Comparison of ENCODE assay signal across 13 mouse cellular contexts in genomic region chr15:102016787-102017186, GRCm38 (mm10). TPM values are rescaled to one million over a fixed set of nuclear protein-coding genes. Genes with fewer than 3 reads are reported as not detected.
DNase-seq lines count a peak whose midpoint lies in the region; ATAC-seq and TF ChIP-seq lines count a peak whose summit lies in the region.
"Had no signal": no experiment of that assay in that cellular context is flagged by ENCODE, and none has a peak within 500 bp of the region (broad histone marks: within the 10 kb centered on the region; RNA-seq: fewer than 3 reads in every experiment).

No protein-coding gene starts in this region.

- H3K4me3 ChIP-seq in heart, embryonic 13.5 days: no peak overlapping the region
- H3K4me3 ChIP-seq in ES-E14 (ENCODE audit: insufficient read depth in 1 of 2, low read depth in 1 of 2, low read length in 2 of 2, poor library complexity in 1 of 2, severe bottlenecking in 1 of 2): no peak overlapping the region
- H3K4me3 ChIP-seq in kidney, embryonic 16.5 days (ENCODE audit: low read length): no peak overlapping the region
- no peak overlapping the region for H3K4me3 ChIP-seq in hindbrain, embryonic 11.5 days (ENCODE audit: low read depth, low read length)
- H3K4me3 ChIP-seq: neural tube, embryonic 15.5 days had no signal

- no peak for ATAC-seq in heart, embryonic 13.5 days (ENCODE audit: extremely low read depth, insufficient number of reproducible peaks, low FRiP score, low TSS enrichment)
- ATAC-seq in kidney, embryonic 16.5 days (ENCODE audit: low FRiP score, low TSS enrichment): no peak
- ATAC-seq in hindbrain, embryonic 11.5 days (ENCODE audit: low FRiP score): no peak

- no peaks in the 10 kb centered on the region for H3K27me3 ChIP-seq in heart, embryonic 13.5 days (replicated peaks)
- H3K27me3 ChIP-seq in kidney, embryonic 16.5 days (ENCODE audit: insufficient read depth, low read length): no peaks in the 10 kb centered on the region
- H3K27me3 ChIP-seq in hindbrain, embryonic 11.5 days (ENCODE audit: control insufficient read depth, insufficient read depth, low read length): no peaks in the 10 kb centered on the region

- no peak overlapping the region for H3K4me2 ChIP-seq in heart, embryonic 13.5 days
- no peak overlapping the region for H3K4me2 ChIP-seq in kidney, embryonic 16.5 days (replicated peaks; ENCODE audit: low read depth, low read length)
- H3K4me2 ChIP-seq in hindbrain, embryonic 11.5 days (replicated peaks; ENCODE audit: low read depth, low read length): no peak overlapping the region
- H3K4me2 ChIP-seq: neural tube, embryonic 15.5 days had no signal

- H3K9me3 ChIP-seq in heart, embryonic 13.5 days: no peaks in the 10 kb centered on the region
- H3K9me3 ChIP-seq in ES-E14 (ENCODE audit: control insufficient read depth, insufficient read depth, low read depth, low read length): no peaks in the 10 kb centered on the region
- H3K9me3 ChIP-seq in kidney, embryonic 16.5 days (ENCODE audit: low read length): no peaks in the 10 kb centered on the region
- H3K9me3 ChIP-seq in hindbrain, embryonic 11.5 days (ENCODE audit: control insufficient read depth, low read length): no peaks in the 10 kb centered on the region
- H3K9me3 ChIP-seq: neural tube, embryonic 15.5 days had no signal

- in situ Hi-C loops in ES-E14 (cut with MboI; ENCODE audit: low sequenced_read_pairs in 2 of 2, unreplicated experiment in 2 of 2): loop anchor here in 1 of 2 experiments (25.0 kb wide), 1 partner anchor 921 kb away; the partner anchor contains the start of gene Hoxc12

- DNase-seq in heart, postnatal 14 days: no peak
- DNase-seq in ES-E14 (ENCODE audit: low read depth, low spot score): no peak
- DNase-seq in lung, postnatal 10 days: peak; percentile 67
- DNase-seq in adrenal gland, adult 18-20 months (ENCODE audit: low spot score in 2 of 2): no peak
- DNase-seq in hindbrain, embryonic 11.5 days (ENCODE audit: low spot score): no peak
- no peak for DNase-seq in left cerebral cortex, postnatal 4 days
- DNase-seq: cerebellum, adult 11 months; layer of hippocampus, adult 9-11 months had no signal

- H3K27ac ChIP-seq in heart, embryonic 13.5 days (replicated peaks): peak overlapping the region; percentile 65
- no peak overlapping the region; the same call in 1 of the 2 replicates for H3K27ac ChIP-seq in ES-E14 (ENCODE audit: insufficient read depth, low read depth, low read length, poor library complexity, severe bottlenecking)
- peak overlapping the region; percentile 84 for H3K27ac ChIP-seq in kidney, embryonic 16.5 days (ENCODE audit: low read length)
- no peak overlapping the region for H3K27ac ChIP-seq in hindbrain, embryonic 11.5 days (ENCODE audit: low read depth, low read length)
- H3K27ac ChIP-seq: neural tube, embryonic 15.5 days had no signal

- H3K36me3 ChIP-seq in heart, embryonic 13.5 days: no peaks in the 10 kb centered on the region
- no peaks in the 10 kb centered on the region for H3K36me3 ChIP-seq in ES-E14 (ENCODE audit: control insufficient read depth, insufficient read depth, low read length, poor library complexity, severe bottlenecking)
- no peaks in the 10 kb centered on the region for H3K36me3 ChIP-seq in kidney, embryonic 16.5 days (ENCODE audit: insufficient read depth, low read length)
- no peaks in the 10 kb centered on the region for H3K36me3 ChIP-seq in hindbrain, embryonic 11.5 days (ENCODE audit: control insufficient read depth, insufficient read depth, low read length)
- H3K36me3 ChIP-seq: neural tube, embryonic 15.5 days had no signal

- WGBS in heart, embryonic 13.5 days: 31% methylated on average over 7 of the region's 7 CpGs
- 22% methylated on average over 7 of the region's 7 CpGs for WGBS in kidney, embryonic 16.5 days
- 22% methylated on average over 7 of the region's 7 CpGs for WGBS in hindbrain, embryonic 11.5 days

- H3K4me1 ChIP-seq in heart, embryonic 13.5 days: peaks cover 42% of the 10 kb centered on the region
- H3K4me1 ChIP-seq in ES-E14 (ENCODE audit: control insufficient read depth in 2 of 2, insufficient read depth in 2 of 2, low read length in 2 of 2, poor library complexity in 1 of 2): peaks cover 0 to 34% of the 10 kb centered on the region in 2 experiments; a peak in 2 of 4 replicates
- H3K4me1 ChIP-seq in kidney, embryonic 16.5 days (ENCODE audit: insufficient read depth, low read length): peaks cover 25% of the 10 kb centered on the region; the same call in 1 of the 2 replicates
- H3K4me1 ChIP-seq in hindbrain, embryonic 11.5 days (replicated peaks; ENCODE audit: control insufficient read depth, insufficient read depth, low read length): peaks cover 3% of the 10 kb centered on the region; the same call in 1 of the 2 replicates

- H3K9ac ChIP-seq in heart, embryonic 13.5 days: peak overlapping the region; percentile 51; the same call in 1 of the 2 replicates
- no peak overlapping the region for H3K9ac ChIP-seq in ES-E14 (ENCODE audit: insufficient read depth, low read depth, low read length, poor library complexity, severe bottlenecking)
- H3K9ac ChIP-seq in kidney, embryonic 16.5 days (replicated peaks; ENCODE audit: low read length): 0 out of 2 replicates have a peak overlapping the region, but pooled peaks have one; percentile 10
- H3K9ac ChIP-seq in hindbrain, embryonic 11.5 days (ENCODE audit: low read depth, low read length): no peak overlapping the region
- H3K9ac ChIP-seq: neural tube, embryonic 15.5 days had no signal

- intact Hi-C loops in heart, postnatal 14 days (cut with DNase I): no loop called here
- intact Hi-C loops in left cerebral cortex, postnatal 4 days (cut with DNase I): no loop called here

TF ChIP-seq in ES-E14, 5 proteins besides CTCF, POLR2A, EP300 and RAD21:
- 0 out of 2 replicates have a peak, but pooled peaks have one; percentile 39 for TF ChIP-seq MAFK (IDR thresholded peaks at IDR 0.05; ENCODE audit: insufficient read depth, low read depth, low read length)
- no peak for TF ChIP-seq ZC3H11A (IDR thresholded peaks at IDR 0.05; ENCODE audit: borderline replicate concordance, low read depth, low read length)
- no peak for TF ChIP-seq HCFC1 (IDR thresholded peaks at IDR 0.05; ENCODE audit: borderline replicate concordance, insufficient read depth, low read length)
TF ChIP-seq in ES-E14: peak in this region for 1.

RNA-seq across cellular contexts. Expression of gene Krt18, which starts 11.2 kb away (rescaled TPM):
- polyA plus RNA-seq in heart, embryonic 13.5 days (2015; fragmentation: Nextera tagmentation; extraction: Ambion mirVana): 34.6 and 36.0 TPM in 2 replicates
- total RNA-seq in heart, postnatal 14 days (2021): 10 to 100 TPM in 1 of 2 experiments, 1 to 10 TPM in 1; 4.9 to 10.4 TPM
- 266 and 382 TPM in 2 replicates for total RNA-seq in ES-E14 (2012; rRNA removed)
- polyA plus RNA-seq in kidney, embryonic 16.5 days (2015; fragmentation: Nextera tagmentation; extraction: Ambion mirVana): 216 and 223 TPM in 2 replicates
- 1 to 10 TPM; 1.0 to 1.3 TPM for total RNA-seq in adrenal gland, adult 18-20 months (2021)
- 20.5 and 22.7 TPM in 2 replicates for polyA plus RNA-seq in hindbrain, embryonic 11.5 days (2014; fragmentation: Nextera tagmentation; extraction: Ambion mirVana)
- under 1 TPM; 0.26 to 0.64 TPM for total RNA-seq in left cerebral cortex, postnatal 4 days (2021)

RNA-seq across cellular contexts. Expression of gene Krt8, which starts 12.5 kb away (rescaled TPM):
- polyA plus RNA-seq in heart, embryonic 13.5 days (2015; fragmentation: Nextera tagmentation; extraction: Ambion mirVana): 21.7 and 24.9 TPM in 2 replicates
- 1 to 10 TPM; 4.2 to 7.0 TPM for total RNA-seq in heart, postnatal 14 days (2021)
- total RNA-seq in ES-E14 (2012; rRNA removed): 346 and 451 TPM in 2 replicates
- 267 and 282 TPM in 2 replicates for polyA plus RNA-seq in kidney, embryonic 16.5 days (2015; fragmentation: Nextera tagmentation; extraction: Ambion mirVana)
- 1 to 10 TPM in 1 of 2 experiments, under 1 TPM in 1; 0.70 to 1.1 TPM for total RNA-seq in adrenal gland, adult 18-20 months (2021)
- polyA plus RNA-seq in hindbrain, embryonic 11.5 days (2014; fragmentation: Nextera tagmentation; extraction: Ambion mirVana): 22.4 and 27.8 TPM in 2 replicates
- under 1 TPM in 1 of 2 experiments, not detected in 1; 0.18 TPM for total RNA-seq in left cerebral cortex, postnatal 4 days (2021)
- total RNA-seq: CH12.LX; megakaryocyte, adult 5-6 weeks had no signal

RNA-seq across cellular contexts. Expression of gene Eif4b, which starts 56.8 kb away (rescaled TPM):
- 65.7 and 72.3 TPM in 2 replicates for polyA plus RNA-seq in heart, embryonic 13.5 days (2015; fragmentation: Nextera tagmentation; extraction: Ambion mirVana)
- total RNA-seq in heart, postnatal 14 days (2021): 100 to 1,000 TPM; 130 to 147 TPM
- 361 and 417 TPM in 2 replicates for total RNA-seq in ES-E14 (2012; rRNA removed)
- polyA plus RNA-seq in kidney, embryonic 16.5 days (2015; fragmentation: Nextera tagmentation; extraction: Ambion mirVana): 137 and 140 TPM in 2 replicates
- 100 to 1,000 TPM; 197 to 252 TPM for total RNA-seq in adrenal gland, adult 18-20 months (2021)
- 85.0 and 103 TPM in 2 replicates for polyA plus RNA-seq in hindbrain, embryonic 11.5 days (2014; fragmentation: Nextera tagmentation; extraction: Ambion mirVana)
- total RNA-seq in left cerebral cortex, postnatal 4 days (2021): 100 to 1,000 TPM; 206 to 211 TPM

Comparison
In these comparisons a context has a peak if more than half of its experiments do, and no peak if none do; other contexts are left out.
1. H3K27ac ChIP-seq: peak in heart, embryonic 13.5 days (single experiment) and kidney, embryonic 16.5 days (single experiment); none in ES-E14 (single experiment) and hindbrain, embryonic 11.5 days (single experiment).
2. H3K9ac ChIP-seq: peak in heart, embryonic 13.5 days (single experiment) and kidney, embryonic 16.5 days (single experiment); none in ES-E14 (single experiment) and hindbrain, embryonic 11.5 days (single experiment).
3. RNA of gene Krt18, which starts 11.2 kb away (total RNA-seq): 266 to 382 TPM in ES-E14; 4.9 to 10.4 TPM in heart, postnatal 14 days, 1.0 to 1.3 TPM in adrenal gland, adult 18-20 months and 0.26 to 0.64 TPM in left cerebral cortex, postnatal 4 days; every median in the first group is over 10 times any median in the second.
4. RNA of gene Krt8, which starts 12.5 kb away (total RNA-seq): 346 to 451 TPM in ES-E14; 4.2 to 7.0 TPM in heart, postnatal 14 days, 0.70 to 1.1 TPM in adrenal gland, adult 18-20 months and 0.18 TPM in left cerebral cortex, postnatal 4 days; every median in the first group is over 10 times any median in the second.